Comparison of ENCODE assay signal across 8 mouse cellular contexts in genomic region chr2:104817555-104818330, GRCm38 (mm10). TPM values are rescaled to one million over a fixed set of nuclear protein-coding genes. Genes with fewer than 3 reads are reported as not detected.
A peak's percentile ranks its signal among the peaks of the same experiment; 100 is the strongest.
DNase-seq lines count a peak whose midpoint lies in the region; ATAC-seq lines count a peak whose summit lies in the region.

No protein-coding gene starts in this region.

- peaks cover 18% of the 10 kb centered on the region for H3K4me1 ChIP-seq in forebrain, embryonic 14.5 days (ENCODE audit: control insufficient read depth, insufficient read depth, low read length)
- H3K4me1 ChIP-seq in limb, embryonic 15.5 days, result peaks cover 13% of the 10 kb centered on the region; the same call in 1 of the 2 replicates
- no peaks in the 10 kb centered on the region for H3K4me1 ChIP-seq in stomach, embryonic 15.5 days

- 1% methylated on average over 15 of the region's 15 CpGs for WGBS in forebrain, embryonic 14.5 days
- WGBS in limb, embryonic 15.5 days, result 2% methylated on average over 15 of the region's 15 CpGs
- 2% methylated on average over 15 of the region's 15 CpGs for WGBS in stomach, embryonic 15.5 days

- H3K9ac ChIP-seq in forebrain, embryonic 14.5 days (ENCODE audit: low read length), result peak overlapping the region; percentile 98
- peak overlapping the region; percentile 97 for H3K9ac ChIP-seq in limb, embryonic 15.5 days
- H3K9ac ChIP-seq in stomach, embryonic 15.5 days, result peak overlapping the region; percentile 94; the same call in 1 of the 2 replicates

- H3K27ac ChIP-seq in forebrain, embryonic 14.5 days (ENCODE audit: low read depth, low read length), result peak overlapping the region; percentile 98
- H3K27ac ChIP-seq in limb, embryonic 15.5 days, result peak overlapping the region; percentile 97
- peak overlapping the region; percentile 98 for H3K27ac ChIP-seq in stomach, embryonic 15.5 days

- peak overlapping the region; percentile 88 for H3K4me3 ChIP-seq in forebrain, embryonic 14.5 days (ENCODE audit: low read depth, low read length)
- H3K4me3 ChIP-seq in limb, embryonic 15.5 days, result peak overlapping the region; percentile 92
- peak overlapping the region; percentile 94 for H3K4me3 ChIP-seq in stomach, embryonic 15.5 days (replicated peaks)

- H3K36me3 ChIP-seq in forebrain, embryonic 14.5 days (ENCODE audit: control insufficient read depth, insufficient read depth, low read length), result no peaks in the 10 kb centered on the region
- H3K36me3 ChIP-seq in limb, embryonic 15.5 days, result no peaks in the 10 kb centered on the region
- no peaks in the 10 kb centered on the region for H3K36me3 ChIP-seq in stomach, embryonic 15.5 days

- no peak for ATAC-seq in forebrain, embryonic 14.5 days
- no peak for ATAC-seq in limb, embryonic 15.5 days (ENCODE audit: insufficient number of reproducible peaks, low FRiP score, low TSS enrichment, low read depth)
- ATAC-seq in stomach, embryonic 15.5 days (ENCODE audit: insufficient read depth, low FRiP score, low read depth), result no peak

- H3K4me2 ChIP-seq in forebrain, embryonic 14.5 days (ENCODE audit: low read length), result peak overlapping the region; percentile 75
- peak overlapping the region; percentile 65 for H3K4me2 ChIP-seq in limb, embryonic 15.5 days
- peak overlapping the region; percentile 75 for H3K4me2 ChIP-seq in stomach, embryonic 15.5 days

- peak; percentile 6 for DNase-seq in kidney, adult 18-20 months
- no peak for DNase-seq in kidney, postnatal 14 days
- peak; percentile 59 for DNase-seq in ES-CJ7 (ENCODE audit: low read depth, low spot score)
- DNase-seq in forebrain, embryonic 14.5 days (ENCODE audit: low spot score), result peak; percentile 20
- no peak for DNase-seq in right cerebral cortex, postnatal 36 days (ENCODE audit: low spot score in 2 of 2)
- DNase-seq in thymus, adult 18-20 months, result no peak

- H3K27me3 ChIP-seq in forebrain, embryonic 14.5 days (replicated peaks; ENCODE audit: control insufficient read depth, insufficient read depth, low read length), result no peaks in the 10 kb centered on the region
- no peaks in the 10 kb centered on the region for H3K27me3 ChIP-seq in limb, embryonic 15.5 days
- H3K27me3 ChIP-seq in stomach, embryonic 15.5 days (replicated peaks), result no peaks in the 10 kb centered on the region

- H3K9me3 ChIP-seq in forebrain, embryonic 14.5 days (replicated peaks; ENCODE audit: control insufficient read depth, low read length), result no peaks in the 10 kb centered on the region
- H3K9me3 ChIP-seq in limb, embryonic 15.5 days, result no peaks in the 10 kb centered on the region
- no peaks in the 10 kb centered on the region for H3K9me3 ChIP-seq in stomach, embryonic 15.5 days

RNA-seq across cellular contexts. Expression of gene Qser1, which starts 1.2 kb away (rescaled TPM):
- 13.5 and 15.6 TPM in 2 replicates for polyA plus RNA-seq in forebrain, embryonic 14.5 days (2014; fragmentation: Nextera tagmentation; extraction: Ambion mirVana)
- 8.5 and 9.9 TPM in 2 replicates for polyA plus RNA-seq in limb, embryonic 15.5 days (2015; fragmentation: Nextera tagmentation; extraction: Ambion mirVana)
- polyA plus RNA-seq in stomach, embryonic 15.5 days (2015; fragmentation: Nextera tagmentation; extraction: Ambion mirVana), result 7.9 and 8.6 TPM in 2 replicates

RNA-seq across cellular contexts. Expression of gene Prrg4, which starts 31.9 kb away (rescaled TPM):
- polyA plus RNA-seq in forebrain, embryonic 14.5 days (2014; fragmentation: Nextera tagmentation; extraction: Ambion mirVana), result 0.23 TPM in 2 replicates
- 9.6 and 10.4 TPM in 2 replicates for polyA plus RNA-seq in limb, embryonic 15.5 days (2015; fragmentation: Nextera tagmentation; extraction: Ambion mirVana)
- 6.0 TPM in 2 replicates for polyA plus RNA-seq in stomach, embryonic 15.5 days (2015; fragmentation: Nextera tagmentation; extraction: Ambion mirVana)

RNA-seq across cellular contexts. Expression of gene Ccdc73, which starts 49.9 kb away (rescaled TPM):
- 9.2 and 9.7 TPM in 2 replicates for polyA plus RNA-seq in forebrain, embryonic 14.5 days (2014; fragmentation: Nextera tagmentation; extraction: Ambion mirVana)
- polyA plus RNA-seq in limb, embryonic 15.5 days (2015; fragmentation: Nextera tagmentation; extraction: Ambion mirVana), result 4.3 and 5.7 TPM in 2 replicates
- 5.9 and 6.7 TPM in 2 replicates for polyA plus RNA-seq in stomach, embryonic 15.5 days (2015; fragmentation: Nextera tagmentation; extraction: Ambion mirVana)

Comparison
In these comparisons a context has a peak if more than half of its experiments do, and no peak if none do; other contexts are left out.
1. DNase-seq: peak in kidney, adult 18-20 months (single experiment), ES-CJ7 (single experiment) and forebrain, embryonic 14.5 days (single experiment); none in kidney, postnatal 14 days (single experiment), right cerebral cortex, postnatal 36 days (0 of 2) and thymus, adult 18-20 months (0 of 2).
2. Peak in every context shown above with its lines, with median percentiles within 50 percentile points of each other: H3K27ac ChIP-seq, H3K4me2 ChIP-seq, H3K4me3 ChIP-seq and H3K9ac ChIP-seq.